Mouse (Mus musculus): ENCODE results near the gene Dgkz. TPM values are rescaled to one million over a fixed set of nuclear protein-coding genes. Genes with fewer than 3 reads are reported as not detected.

Dgkz gene
- 30.9 and 35.9 TPM in 2 replicates for polyA plus RNA-seq (2015; fragmentation: Nextera tagmentation; extraction: Ambion mirVana)

DNA sequence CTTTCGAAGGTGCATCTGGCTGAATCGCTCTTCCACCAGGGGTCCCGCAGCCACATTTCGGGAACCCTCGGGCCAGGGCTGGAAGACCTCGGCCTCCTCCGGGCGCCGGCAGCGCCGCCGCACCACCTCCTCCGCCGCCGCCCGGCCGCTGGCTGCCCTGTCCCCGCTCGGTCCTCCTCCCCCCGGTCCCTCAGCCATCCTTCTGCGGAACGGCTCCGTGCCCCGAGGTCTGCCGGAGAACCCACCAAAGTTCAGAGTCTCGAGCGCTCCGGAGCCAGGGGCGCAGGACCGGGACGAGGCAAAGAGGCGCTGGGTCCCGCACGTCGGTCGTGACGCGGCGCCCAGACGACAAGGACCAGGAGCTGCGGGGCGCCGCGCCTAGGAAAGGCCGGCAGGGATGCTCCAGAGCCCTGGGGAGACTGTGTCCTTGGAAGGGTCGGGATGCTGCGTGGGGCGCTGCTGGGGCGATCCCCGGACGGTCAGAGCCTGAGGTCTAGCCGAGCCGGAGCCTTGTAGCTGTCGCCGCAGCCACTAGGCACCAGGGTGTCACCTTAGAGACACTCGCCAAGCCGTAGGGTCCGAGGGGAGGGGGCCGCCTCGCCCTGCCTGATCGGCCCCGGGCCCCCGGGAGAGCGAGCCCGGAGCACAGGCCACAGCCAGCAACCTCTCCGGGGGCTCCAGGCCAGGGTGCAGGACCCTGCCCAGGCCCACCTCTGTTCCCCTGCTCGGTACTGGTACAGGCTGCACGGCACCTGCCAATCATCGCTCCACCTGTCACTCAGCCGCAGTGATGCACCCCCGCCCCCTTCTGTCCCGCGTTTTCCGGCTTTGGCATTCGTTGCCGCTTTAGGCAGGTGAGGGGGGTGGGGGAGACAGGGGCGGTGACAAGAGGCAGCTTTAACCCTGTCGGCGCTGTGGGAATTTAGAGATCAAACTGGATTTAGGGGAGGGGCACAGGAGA lies at the start of gene Dgkz:
Gene Dgkz (minus strand): TSS at position 284 of the 961 bp plus-strand sequence.
- Histone ChIP-seq H3K4me1 (peaks cover 40% of the 10 kb centered on the region), H3K9me3 (no peaks in the 10 kb centered on the region), H3K4me3 (peak within 1 kb of the TSS; percentile 37), H3K4me2 (peak within 1 kb of the TSS; percentile 72), H3K27ac (no peak within 1 kb of the TSS), H3K9ac (peak within 1 kb of the TSS; percentile 28; the same call in 1 of the 2 replicates), H3K27me3 (peaks cover 46% of the 10 kb centered on the region), H3K36me3 (no peaks in the 10 kb centered on the region)
- peak; percentile 37 for ATAC-seq (ENCODE audit: insufficient number of reproducible peaks, low FRiP score, low TSS enrichment, low read depth)
- 1% methylated on average over 79 of the region's 79 CpGs for WGBS

DNA sequence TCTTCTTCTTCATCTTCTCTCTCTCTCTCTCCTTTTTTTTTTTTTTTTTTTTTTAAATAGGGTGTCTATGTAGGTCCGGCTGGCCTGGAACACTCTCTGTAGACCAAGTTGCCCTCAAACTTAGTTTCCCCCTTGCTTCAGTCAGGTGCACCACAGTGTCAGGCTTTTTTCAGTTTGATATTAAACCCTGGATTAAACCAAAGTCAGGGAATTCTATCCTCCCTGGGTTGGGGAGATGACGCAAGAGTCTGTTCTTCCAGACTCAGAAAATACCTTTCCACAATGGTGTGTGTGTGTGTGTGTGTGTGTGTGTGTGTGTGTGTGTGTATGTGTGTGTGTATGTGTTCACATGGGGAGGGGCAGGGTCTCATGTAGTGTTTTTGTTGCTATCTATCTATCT lies 49.5 kb upstream of the Dgkz start:
- H3K27me3 ChIP-seq: peaks cover 13% of the 10 kb centered on the region
- no peak for ATAC-seq (ENCODE audit: insufficient number of reproducible peaks, low FRiP score, low TSS enrichment, low read depth)
- H3K4me2 ChIP-seq: no peak overlapping the region
- no peaks in the 10 kb centered on the region for H3K36me3 ChIP-seq
- 83% methylated on average over 2 of the region's 2 CpGs for WGBS
- no peak overlapping the region for H3K27ac ChIP-seq
- H3K9ac ChIP-seq: no peak overlapping the region
- H3K4me3 ChIP-seq: no peak overlapping the region
- no peaks in the 10 kb centered on the region for H3K9me3 ChIP-seq
- peaks cover 32% of the 10 kb centered on the region for H3K4me1 ChIP-seq

DNA sequence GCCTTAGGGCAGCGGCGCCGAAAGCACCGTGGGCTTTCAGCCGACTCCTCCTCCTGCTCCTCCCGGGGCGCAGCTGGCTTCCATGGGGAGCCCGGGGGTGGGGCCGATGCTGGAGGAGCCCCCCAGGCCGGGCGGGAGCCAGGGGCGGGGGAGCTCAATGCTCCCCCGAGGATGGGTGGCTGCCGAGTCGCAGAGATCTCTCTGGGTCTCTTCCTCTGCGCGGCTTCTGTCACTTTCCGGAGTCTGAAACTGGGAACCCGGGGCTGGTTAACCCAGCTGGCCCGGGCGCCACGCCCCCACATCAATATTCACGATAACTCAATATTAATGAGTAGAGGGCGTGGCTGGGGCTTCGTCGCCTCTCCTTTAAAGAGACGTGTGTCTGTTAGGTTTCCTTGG lies 48.6 kb upstream of the Dgkz start, which contains the start of gene Creb3l1:
Gene Creb3l1 (minus strand): TSS at position 229 of the 399 bp plus-strand sequence.
- Histone ChIP-seq H3K4me2 (peak within 1 kb of the TSS; percentile 84), H3K4me3 (peak within 1 kb of the TSS; percentile 60), H3K27me3 (peaks cover 13% of the 10 kb centered on the region), H3K9me3 (no peaks in the 10 kb centered on the region), H3K4me1 (peaks cover 37% of the 10 kb centered on the region), H3K36me3 (no peaks in the 10 kb centered on the region), H3K27ac (peak within 1 kb of the TSS; percentile 80), H3K9ac (peak within 1 kb of the TSS; percentile 50)
- 0 out of 2 replicates have a peak, but pooled peaks have one; percentile 42 for ATAC-seq (ENCODE audit: insufficient number of reproducible peaks, low FRiP score, low TSS enrichment, low read depth)
- under 1% methylated on average over 19 of the region's 27 CpGs for WGBS

DNA sequence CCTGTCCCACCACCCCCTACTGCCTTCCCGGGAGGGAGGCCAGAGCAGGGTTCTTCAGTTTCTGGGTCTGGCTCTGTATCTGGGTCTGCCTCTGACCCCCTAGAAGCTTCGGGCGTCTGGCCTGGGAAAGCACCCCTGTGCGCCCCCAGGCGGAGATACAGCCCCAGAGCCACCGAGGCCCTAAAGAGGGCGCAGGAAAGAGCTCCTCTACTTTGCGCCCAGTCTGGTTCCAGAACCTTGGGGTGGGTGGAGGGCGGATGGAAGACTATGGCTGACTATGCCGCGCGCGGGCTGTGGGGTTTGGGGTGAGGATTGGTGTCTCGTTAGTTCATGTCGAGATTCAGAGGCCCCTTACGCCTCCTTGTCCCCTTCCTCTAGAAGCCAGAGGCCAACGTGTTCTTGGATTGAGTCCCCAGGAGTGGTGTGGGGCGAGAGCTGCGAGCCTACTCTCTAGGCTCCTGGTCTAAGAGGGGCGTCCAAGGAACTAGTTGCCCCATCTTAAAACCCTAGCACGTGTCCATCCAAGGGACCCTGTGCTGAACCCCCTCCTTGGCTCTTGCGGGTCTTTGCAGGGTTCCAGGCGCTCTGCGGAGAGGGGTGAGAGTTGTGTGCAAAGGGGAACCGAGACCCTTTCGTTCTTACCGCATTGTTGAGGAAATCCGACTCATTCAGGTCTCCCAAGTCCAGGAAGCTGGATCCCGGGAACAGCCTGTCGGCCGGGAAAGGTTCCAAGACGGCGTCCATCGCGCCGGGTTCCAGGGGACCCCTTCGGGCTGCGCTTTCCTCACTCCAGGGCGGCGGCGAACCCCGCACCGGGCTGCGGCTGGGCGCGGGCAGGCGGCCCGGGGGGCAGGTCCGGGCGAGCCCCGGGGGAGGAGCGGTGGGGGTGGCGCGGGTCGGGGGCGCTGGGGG lies 48.0 kb upstream of the Dgkz start:
- H3K4me1 ChIP-seq: peaks cover 40% of the 10 kb centered on the region
- WGBS: 3% methylated on average over 56 of the region's 56 CpGs
- peak overlapping the region; percentile 50 for H3K9ac ChIP-seq
- peak; percentile 54; the same call in 1 of the 2 replicates for ATAC-seq (ENCODE audit: insufficient number of reproducible peaks, low FRiP score, low TSS enrichment, low read depth)
- peaks cover 13% of the 10 kb centered on the region for H3K27me3 ChIP-seq
- peak overlapping the region; percentile 80 for H3K27ac ChIP-seq
- peak overlapping the region; percentile 84 for H3K4me2 ChIP-seq
- no peaks in the 10 kb centered on the region for H3K36me3 ChIP-seq
- peak overlapping the region; percentile 60 for H3K4me3 ChIP-seq
- no peaks in the 10 kb centered on the region for H3K9me3 ChIP-seq

DNA sequence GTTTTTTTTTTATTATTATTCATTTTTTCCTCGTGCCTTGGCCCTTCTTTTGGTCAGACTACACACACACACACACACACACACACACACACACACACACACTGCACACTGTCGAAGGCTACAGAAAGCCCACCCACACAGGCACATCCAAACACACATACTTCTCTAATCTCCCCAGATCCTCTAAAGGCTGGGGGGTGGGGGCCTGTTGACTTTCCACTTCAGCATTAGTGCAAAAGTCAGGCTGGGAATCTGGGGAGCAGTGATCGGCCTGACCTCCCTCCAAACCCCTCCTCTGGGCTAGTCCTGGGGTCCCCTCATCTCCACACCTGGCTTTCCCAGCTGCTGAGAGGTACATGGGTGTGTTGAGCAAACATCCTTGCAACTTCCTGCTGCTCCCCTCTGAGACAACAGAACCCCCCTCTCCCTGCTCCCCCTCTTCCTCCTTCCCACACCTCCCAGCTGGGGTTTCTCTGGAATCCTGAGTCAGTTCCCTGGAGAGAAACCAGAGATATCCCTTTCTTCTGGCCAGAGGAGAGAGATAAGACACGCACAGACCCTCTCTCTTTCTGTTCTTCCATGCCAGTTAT lies 45.1 kb upstream of the Dgkz start:
- no peak for ATAC-seq (ENCODE audit: insufficient number of reproducible peaks, low FRiP score, low TSS enrichment, low read depth)
- Histone ChIP-seq H3K9ac (no peak overlapping the region), H3K27me3 (peaks cover 14% of the 10 kb centered on the region), H3K27ac (no peak overlapping the region), H3K4me1 (peaks cover 51% of the 10 kb centered on the region), H3K9me3 (no peaks in the 10 kb centered on the region), H3K4me2 (peak overlapping the region; percentile 25; the same call in 1 of the 2 replicates), H3K36me3 (no peaks in the 10 kb centered on the region), H3K4me3 (no peak overlapping the region)
- 42% methylated on average over 4 of the region's 4 CpGs for WGBS

DNA sequence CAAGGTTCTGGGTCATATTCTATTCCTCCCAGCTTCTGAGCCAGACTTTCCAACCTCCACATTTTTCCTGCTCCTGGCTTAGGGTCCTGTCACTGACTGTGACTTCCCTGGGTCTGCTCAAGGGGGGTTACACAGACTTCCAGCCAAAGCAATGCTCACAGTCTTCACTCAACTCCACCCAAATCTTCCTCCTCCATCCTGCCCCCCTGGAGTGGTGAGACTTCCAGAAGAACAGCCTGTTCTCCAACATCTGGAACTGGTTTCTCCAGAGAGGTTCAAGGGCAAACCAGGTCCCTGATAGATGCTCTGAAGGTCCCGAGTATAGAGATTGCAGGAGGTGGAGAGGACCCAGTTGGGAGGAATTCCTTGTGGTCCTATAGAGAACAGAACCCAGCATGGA lies 41.8 kb upstream of the Dgkz start:
- no peak overlapping the region for H3K9ac ChIP-seq
- ATAC-seq (ENCODE audit: insufficient number of reproducible peaks, low FRiP score, low TSS enrichment, low read depth): no peak
- peaks cover 8% of the 10 kb centered on the region; the same call in 1 of the 2 replicates for H3K27me3 ChIP-seq
- WGBS: 37% methylated on average over 1 of the region's 1 CpGs
- no peak overlapping the region for H3K27ac ChIP-seq
- H3K36me3 ChIP-seq: no peaks in the 10 kb centered on the region
- H3K4me3 ChIP-seq: no peak overlapping the region
- no peak overlapping the region for H3K4me2 ChIP-seq
- H3K4me1 ChIP-seq: peaks cover 64% of the 10 kb centered on the region
- no peaks in the 10 kb centered on the region for H3K9me3 ChIP-seq

DNA sequence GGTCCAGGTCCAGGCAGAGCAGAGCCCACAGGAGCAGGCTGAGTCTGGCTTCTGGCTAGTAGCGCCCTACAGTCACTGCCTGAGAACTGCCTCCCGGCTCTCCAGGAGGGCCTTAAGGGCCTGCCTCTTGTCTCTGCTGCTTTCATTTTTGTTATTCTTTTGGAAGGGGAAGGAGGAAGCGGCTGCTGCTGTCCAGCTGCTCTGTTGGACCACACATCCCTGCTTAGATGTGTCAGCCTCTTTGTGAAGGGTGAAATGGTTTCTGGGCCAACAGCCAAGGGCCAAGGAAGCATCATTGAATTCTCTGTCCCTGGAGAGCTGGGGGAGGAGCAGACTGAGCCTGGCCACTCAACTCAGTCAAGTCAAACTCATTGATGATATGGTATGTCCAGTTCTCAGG lies 41.3 kb upstream of the Dgkz start:
- Histone ChIP-seq H3K27ac (no peak overlapping the region), H3K4me1 (peaks cover 64% of the 10 kb centered on the region), H3K36me3 (no peaks in the 10 kb centered on the region), H3K4me3 (no peak overlapping the region), H3K4me2 (no peak overlapping the region), H3K9me3 (no peaks in the 10 kb centered on the region), H3K27me3 (peaks cover 5% of the 10 kb centered on the region; the same call in 1 of the 2 replicates), H3K9ac (no peak overlapping the region)
- WGBS: 54% methylated on average over 3 of the region's 3 CpGs
- ATAC-seq (ENCODE audit: insufficient number of reproducible peaks, low FRiP score, low TSS enrichment, low read depth): no peak

DNA sequence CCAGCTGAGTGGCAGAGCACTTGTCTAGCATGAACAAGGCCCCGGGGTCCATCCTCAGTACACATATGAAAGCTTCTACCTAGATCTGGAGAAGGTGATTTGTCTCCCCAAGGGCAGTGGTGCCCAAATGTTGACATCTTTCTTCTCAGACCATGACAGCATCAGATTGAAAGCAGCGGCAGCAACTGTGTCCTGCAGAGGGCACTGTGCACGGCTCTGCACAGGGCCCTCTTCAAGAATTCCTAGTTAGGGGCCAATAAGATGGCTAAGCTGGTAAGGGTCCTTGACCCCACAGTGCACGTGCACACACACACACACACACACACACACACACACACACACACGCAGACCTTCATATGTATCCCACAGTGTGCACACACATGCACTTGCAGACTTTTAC lies 39.2 kb upstream of the Dgkz start:
- Histone ChIP-seq H3K4me3 (no peak overlapping the region), H3K27me3 (peaks cover 5% of the 10 kb centered on the region; the same call in 1 of the 2 replicates), H3K4me2 (no peak overlapping the region), H3K27ac (no peak overlapping the region), H3K9me3 (no peaks in the 10 kb centered on the region), H3K9ac (no peak overlapping the region), H3K4me1 (peaks cover 66% of the 10 kb centered on the region), H3K36me3 (no peaks in the 10 kb centered on the region)
- WGBS: 81% methylated on average over 5 of the region's 5 CpGs
- no peak for ATAC-seq (ENCODE audit: insufficient number of reproducible peaks, low FRiP score, low TSS enrichment, low read depth)

DNA sequence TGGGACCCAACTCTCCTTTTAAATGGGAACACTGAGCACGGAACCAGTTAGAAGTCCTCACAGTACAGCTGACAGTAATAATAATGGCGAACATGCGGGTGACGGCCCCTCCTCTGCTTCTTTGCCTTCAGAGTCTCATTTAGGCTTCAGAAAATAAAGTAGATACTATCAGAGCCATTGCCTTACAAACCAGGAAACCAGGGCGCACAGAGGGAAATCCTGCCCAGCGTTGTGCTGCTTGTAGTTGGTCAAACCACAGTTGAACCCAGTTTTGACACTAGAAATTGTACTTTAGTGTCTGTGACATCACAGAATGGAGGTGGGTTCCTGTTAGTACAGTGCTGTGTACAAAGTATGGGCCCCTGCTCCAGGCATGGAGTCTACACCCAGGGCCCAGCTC lies 38.6 kb upstream of the Dgkz start:
- H3K27me3 ChIP-seq: peaks cover 5% of the 10 kb centered on the region; the same call in 1 of the 2 replicates
- no peak for ATAC-seq (ENCODE audit: insufficient number of reproducible peaks, low FRiP score, low TSS enrichment, low read depth)
- WGBS: 72% methylated on average over 6 of the region's 6 CpGs
- H3K36me3 ChIP-seq: no peaks in the 10 kb centered on the region
- peaks cover 62% of the 10 kb centered on the region for H3K4me1 ChIP-seq
- no peaks in the 10 kb centered on the region for H3K9me3 ChIP-seq
- H3K4me2 ChIP-seq: no peak overlapping the region
- H3K27ac ChIP-seq: no peak overlapping the region
- H3K4me3 ChIP-seq: no peak overlapping the region
- H3K9ac ChIP-seq: no peak overlapping the region

DNA sequence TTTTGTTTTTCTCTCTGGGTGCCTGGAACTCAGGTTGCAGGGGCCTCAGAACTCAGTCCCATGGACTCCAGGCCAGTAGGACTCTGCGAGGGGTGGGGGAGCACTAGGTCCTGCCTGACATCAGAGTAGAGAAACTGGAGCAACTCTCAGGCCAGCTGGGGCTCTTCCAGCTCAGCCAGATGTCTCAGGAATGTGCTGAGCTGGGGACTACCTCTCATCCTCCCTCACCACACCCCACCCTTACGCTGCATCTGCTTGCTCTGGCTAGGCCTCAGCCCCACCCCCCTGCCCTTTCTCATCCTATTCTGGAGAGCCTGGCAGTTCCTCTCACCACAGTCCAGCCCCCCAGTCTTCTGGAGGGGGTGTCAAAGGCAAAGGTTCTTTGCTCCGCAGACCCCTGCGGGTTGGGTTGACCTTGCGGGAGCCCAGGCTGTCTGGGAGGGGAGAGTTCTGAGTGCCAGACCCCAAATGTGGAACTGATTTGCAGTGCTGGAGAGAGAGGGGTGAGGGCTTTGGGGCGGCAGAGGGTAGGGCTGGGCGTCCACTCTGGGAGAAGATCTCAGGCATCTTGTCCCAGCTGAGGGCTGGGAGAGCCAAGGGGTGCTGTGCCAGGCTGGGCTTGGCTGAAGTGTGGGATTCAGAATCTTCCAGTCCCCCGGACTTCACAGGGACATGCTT lies 37.2 kb upstream of the Dgkz start:
- H3K4me3 ChIP-seq: no peak overlapping the region; the same call in 1 of the 2 replicates
- peaks cover 65% of the 10 kb centered on the region for H3K4me1 ChIP-seq
- WGBS: 19% methylated on average over 8 of the region's 8 CpGs

More for the DNA sequence above, 37.2 kb upstream of the Dgkz start:
- Histone ChIP-seq H3K27ac (peak overlapping the region; percentile 84), H3K9me3 (no peaks in the 10 kb centered on the region), H3K27me3 (peaks cover 3% of the 10 kb centered on the region; the same call in 1 of the 2 replicates), H3K4me2 (peak overlapping the region; percentile 30), H3K9ac (no peak overlapping the region), H3K36me3 (no peaks in the 10 kb centered on the region)
- peak; percentile 79 for ATAC-seq (ENCODE audit: insufficient number of reproducible peaks, low FRiP score, low TSS enrichment, low read depth)
